Mouse (Mus musculus): ENCODE measurements around the gene Cblc.
"Not testable (repeated sequence)": the region's sequence is repeated elsewhere in the genome, so short reads cannot be mapped to it uniquely, and the experiment has no call there.

Cblc gene

DNA sequence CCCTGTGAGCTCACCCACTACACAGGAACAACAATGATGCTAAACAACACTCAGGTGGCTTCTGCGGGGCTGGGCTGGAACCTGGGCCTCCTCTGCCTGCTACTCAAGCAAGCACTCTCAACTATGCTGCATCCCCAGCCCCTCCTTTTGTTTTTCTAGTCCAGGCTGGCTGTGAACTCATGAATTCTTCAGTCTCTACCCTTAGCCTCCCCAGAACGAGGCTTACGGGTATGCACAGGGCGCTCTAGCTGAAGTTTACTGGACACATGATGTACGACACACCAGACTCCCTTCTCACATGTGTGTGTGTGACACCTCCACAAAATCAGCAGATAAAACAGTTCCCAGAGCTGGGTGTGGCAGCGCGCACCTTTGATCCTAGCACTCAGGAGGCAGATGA lies 22.3 kb upstream of the Cblc start:
- no peak for DNase-seq (ENCODE audit: low spot score)

- no peak for DNase-seq (ENCODE audit: low spot score)
These were observed 21.8 kb upstream of the Cblc start for GRCm38 (mm10) chr7:19818440-19818839.

- DNase-seq (ENCODE audit: low spot score), result no peak
These were observed 20.9 kb upstream of the Cblc start for GRCm38 (mm10) chr7:19817382-19818105.

DNA sequence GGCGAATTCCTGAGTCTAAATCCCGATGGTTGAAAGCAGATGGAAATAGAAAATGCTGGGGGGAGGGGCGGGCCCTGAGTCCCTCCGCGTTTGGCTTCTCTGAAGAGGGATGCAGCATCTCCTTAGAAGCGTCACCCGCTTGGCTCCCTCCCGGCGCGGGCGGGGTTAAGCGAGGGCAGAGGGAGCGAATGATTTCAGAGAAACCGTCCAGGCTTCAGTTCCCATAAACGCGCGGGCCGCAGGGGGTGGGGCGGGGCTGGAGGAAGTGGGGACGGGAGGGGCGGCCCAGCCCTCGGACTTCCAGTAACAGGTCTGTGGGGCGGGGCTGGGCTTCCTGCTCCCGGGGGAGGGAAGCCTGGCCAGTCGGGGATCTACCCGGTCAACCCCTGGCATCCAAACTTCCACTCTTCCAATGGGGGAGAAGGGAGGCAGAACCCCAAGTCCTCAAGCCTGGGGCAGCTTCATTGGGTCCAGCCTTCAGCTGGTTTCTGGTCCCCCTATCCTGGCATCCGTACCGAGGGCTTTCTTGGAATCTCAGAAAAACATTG lies 19.7 kb upstream of the Cblc start:
- no peak for DNase-seq (ENCODE audit: low spot score)

DNA sequence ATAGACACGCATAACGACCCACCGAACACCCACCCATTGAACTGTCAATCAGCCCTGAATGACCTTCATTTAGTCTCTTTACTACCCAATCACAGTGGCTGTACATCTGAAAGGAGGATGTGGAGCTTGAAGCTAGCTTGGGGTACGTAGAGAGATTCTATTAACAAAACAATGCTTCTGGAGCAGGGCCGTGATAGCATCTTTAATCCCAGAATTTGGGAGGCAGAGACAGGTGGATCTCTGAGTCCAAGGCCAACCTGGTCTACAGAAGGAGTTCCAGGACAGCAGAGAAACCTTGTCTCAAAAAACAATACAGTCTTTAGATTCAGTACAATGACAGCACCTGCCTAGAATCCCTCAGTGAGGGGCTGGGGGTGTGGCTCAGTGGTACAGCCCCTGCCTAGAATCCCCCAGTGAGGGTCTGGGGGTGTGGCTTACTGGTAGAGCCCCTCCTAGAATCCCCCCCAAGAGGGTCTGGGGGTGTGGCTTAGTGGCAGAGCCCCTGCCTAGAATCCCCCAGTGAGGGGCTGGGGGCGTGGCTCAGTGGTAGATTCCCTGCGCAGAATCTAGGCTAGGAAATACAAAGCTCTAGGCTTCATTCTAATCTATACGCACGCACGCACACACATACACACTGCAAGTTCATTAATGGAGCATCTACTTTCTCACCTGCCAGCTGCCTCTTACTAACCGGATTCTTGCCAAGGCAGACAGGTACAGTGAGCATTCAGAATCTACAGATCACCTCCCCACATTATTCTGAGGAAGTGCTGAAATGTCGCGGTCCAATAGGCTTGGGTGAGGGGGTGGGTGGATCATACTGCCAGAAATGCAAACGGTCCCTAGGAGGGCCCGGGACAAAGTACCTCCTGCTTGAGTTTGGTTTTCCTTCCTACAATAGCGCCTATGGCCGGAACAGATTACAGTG lies 19.0 kb upstream of the Cblc start:
- DNase-seq (ENCODE audit: low spot score), result no peak

DNA sequence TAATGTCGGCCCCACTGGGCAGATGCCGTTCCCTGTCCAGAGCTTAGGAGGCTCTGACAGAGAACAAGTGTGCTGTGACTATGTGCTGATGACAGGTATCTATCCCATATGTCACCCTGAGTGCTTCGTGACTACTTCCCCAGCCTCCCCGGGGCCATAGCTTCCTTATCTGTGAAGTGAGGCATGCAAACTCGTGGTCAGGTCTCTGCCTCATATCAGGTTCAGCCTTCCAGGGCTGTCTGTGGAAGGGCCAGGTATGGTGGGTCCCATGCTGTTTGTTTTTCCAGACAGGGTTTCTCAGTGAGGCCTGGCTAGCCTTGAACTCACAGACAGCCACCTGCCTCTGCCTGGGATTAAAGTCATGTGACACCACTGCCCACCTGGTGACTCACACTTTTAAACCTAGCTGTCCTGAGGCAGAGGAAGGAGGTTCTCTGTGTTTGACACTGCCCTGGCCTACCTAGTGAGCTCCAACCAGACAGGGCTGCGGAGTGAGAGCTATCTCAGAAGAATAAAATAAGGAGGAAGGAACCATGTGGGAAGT lies 17.0 kb upstream of the Cblc start:
- DNase-seq (ENCODE audit: low spot score), result no peak

GRCm38 (mm10) chr7:19813161-19813560 lies 16.6 kb upstream of the Cblc start:
- no peak for DNase-seq (ENCODE audit: low spot score)

- no peak for DNase-seq (ENCODE audit: low spot score)
These were observed 14.5 kb upstream of the Cblc start for GRCm38 (mm10) chr7:19811114-19811513.

- no peak for DNase-seq (ENCODE audit: low spot score)
These were observed 12.8 kb upstream of the Cblc start for GRCm38 (mm10) chr7:19809369-19809768.

DNA sequence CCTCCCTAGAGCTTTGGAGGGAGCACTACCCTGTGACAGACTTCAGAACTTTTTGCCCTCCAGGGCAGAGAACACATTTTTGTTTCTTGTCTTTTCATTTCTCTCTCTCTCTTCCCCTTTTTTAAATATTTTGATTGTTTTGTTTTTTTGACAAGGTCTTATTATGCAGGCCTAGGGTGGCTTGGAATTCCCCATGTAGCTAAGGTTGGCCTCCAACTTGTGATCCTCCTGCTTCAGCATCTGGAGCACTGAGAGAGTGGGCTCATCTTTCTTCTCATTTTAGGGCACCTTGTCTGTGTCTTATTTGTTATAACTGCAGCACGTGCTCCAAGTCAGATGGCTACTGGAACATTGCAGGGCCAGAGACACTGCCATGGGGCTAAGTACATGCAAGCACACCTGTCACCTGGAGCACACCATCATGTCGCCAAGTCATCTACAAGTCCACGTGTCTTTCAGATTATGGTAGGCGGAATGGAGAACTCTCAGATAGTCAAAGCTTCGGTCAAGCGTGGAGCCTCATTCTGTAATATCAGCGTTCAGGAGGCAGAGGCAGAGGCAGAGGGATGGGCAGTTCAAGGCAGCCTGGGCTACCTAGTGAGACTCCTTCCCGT lies 9.9 kb upstream of the Cblc start:
- no peak for DNase-seq (ENCODE audit: low spot score)

DNA sequence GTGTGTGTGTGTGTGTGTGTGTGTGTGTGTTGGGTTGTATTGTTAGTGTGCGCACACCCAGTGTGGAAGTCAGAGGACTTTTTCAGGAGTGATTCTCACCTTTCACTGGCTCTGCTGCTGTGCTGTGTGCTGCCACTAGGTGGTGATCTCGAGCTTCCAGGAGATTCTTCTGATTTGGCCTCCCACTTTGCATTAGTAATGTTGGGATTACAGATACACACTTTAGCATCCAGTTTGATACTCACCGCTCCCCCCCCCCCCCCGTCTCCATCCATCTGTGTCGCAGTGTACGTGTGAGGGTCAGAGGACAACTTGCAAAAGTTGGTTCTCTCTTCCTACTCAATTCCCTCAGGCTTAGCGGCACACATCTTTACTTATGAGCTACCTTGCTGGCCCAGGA lies 6.4 kb upstream of the Cblc start:
- peak; percentile 59 for DNase-seq (ENCODE audit: low spot score)

GRCm38 (mm10) chr7:19800764-19801163 lies 4.2 kb upstream of the Cblc start:
- DNase-seq (ENCODE audit: low spot score), result no peak

- DNase-seq (ENCODE audit: low spot score), result no peak
These were observed 355 bp downstream of the Cblc start for GRCm38 (mm10) chr7:19796254-19796653.

GRCm38 (mm10) chr7:19795236-19795635 lies 1.4 kb downstream of the Cblc start:
- DNase-seq (ENCODE audit: low spot score), result no peak

DNA sequence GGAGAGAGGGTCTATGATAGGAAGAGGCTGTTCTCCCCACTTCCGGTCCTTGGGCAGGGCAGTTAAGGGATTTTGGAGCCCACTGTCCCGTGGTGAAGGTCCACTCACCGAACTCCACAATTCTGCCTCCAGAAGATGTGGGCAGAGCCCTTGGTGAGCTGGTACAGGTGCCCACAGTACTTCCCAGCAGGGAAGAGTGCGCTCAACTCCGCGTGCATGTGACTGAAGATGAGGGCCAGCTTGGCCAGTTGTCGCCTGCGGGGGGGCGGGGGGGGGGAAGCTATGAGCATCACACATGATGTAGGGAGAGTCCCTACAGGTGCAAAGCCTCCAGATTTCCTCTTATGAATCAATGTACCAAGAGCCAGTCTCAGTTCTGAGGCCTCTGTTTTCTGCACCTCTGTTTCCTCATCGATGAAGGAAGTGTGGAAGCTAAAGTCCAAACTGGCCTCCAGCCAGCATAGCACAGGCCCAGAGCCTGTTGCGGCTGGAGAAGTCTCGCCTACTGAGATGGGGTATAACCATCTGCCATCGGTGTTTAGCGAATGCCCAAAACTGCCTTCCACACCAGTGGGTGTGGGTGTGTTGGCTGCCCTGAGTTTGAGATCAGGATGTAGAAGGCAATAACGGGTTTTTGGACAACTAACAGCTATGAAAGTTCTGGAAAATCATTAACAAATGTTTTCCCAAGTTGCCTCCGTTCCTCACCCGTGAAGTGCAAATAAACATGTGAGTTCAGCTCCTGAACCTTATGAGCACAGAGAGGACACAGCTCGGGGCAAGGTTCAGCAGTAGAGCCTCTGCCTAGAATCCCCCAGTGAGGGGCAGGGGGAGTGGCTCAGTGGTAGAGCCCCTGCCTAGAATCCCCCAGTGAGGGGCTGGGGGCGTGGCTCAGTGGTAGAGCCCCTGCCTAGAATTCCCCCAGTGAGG lies 3.6 kb downstream of the Cblc start:
- DNase-seq (ENCODE audit: low spot score), result no peak

DNA sequence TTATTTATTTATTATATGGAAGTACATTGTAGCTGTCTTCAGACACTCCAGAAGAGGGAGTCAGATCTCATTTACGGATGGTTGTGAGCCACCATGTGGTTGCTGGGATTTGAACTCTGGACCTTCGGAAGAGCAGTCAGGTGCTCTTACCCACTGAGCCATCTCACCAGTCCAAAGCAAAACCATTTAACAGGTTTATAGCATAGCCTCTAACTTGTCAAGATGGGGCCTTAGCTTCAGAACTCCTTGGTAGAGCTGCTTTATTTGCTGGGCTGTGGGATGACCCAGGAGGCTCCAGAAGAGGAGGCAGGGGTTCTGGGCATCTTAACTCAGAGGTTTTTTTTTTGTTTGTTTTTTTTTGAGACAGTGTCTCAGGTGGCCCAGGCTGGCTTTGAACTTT lies 5.1 kb downstream of the Cblc start:
- DNase-seq (ENCODE audit: low spot score), result not testable (repeated sequence)

DNA sequence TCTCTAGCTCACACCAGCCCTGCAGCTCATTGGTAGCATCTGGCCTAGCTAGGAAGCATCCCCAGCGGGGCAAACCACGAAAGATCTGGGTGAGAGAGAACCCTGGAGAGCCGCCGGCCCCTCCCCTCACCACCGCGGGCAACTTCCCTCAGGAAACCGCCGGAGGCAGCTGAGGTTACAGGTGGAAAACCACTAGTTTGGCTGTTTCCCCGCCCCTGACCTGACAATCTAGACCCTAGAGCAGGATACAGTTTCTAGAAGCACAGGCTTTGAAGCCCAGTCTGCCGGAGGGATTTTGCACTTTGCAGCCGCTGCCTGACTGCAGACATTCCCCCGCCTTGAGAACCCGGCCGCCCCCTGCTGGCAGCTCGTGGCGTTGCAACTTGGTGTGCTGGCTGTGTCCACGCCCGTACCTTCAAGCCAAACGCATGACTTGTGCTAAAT lies 6.7 kb downstream of the Cblc start:
- peak; percentile 51 for DNase-seq (ENCODE audit: low spot score)

DNA sequence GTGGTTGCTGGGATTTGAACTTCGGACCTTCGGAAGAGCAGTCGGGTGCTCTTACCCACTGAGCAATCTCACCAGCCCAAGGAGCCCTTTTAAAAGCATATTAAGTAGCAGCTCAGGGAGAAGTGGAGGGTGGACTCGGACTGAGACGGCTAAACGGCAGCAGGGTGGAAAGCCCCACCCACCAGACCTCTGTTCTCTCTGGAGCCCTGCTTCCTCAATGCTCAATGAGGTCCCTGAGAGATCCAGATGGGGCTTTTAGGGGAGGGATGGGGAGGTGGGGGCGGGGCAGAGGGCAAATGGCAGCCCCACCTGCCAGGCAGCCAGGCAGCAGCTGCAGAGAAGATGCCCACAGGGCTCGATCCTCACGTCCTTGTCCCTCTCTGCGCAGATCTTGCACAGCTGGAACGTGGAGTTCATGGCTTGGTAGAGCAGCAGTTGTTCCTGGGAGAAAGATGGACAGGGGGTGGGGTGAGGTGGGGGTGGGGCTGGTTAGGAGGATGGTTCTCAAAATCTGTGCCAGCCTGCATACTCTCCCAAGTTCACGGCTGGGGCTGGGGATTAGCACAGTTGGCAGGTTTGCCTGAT lies 10.6 kb downstream of the Cblc start:
- DNase-seq (ENCODE audit: low spot score), result no peak

GRCm38 (mm10) chr7:19784764-19785535 lies 11.7 kb downstream of the Cblc start:
- DNase-seq (ENCODE audit: low spot score), result no peak

GRCm38 (mm10) chr7:19783630-19784029 lies 13.0 kb downstream of the Cblc start:
- DNase-seq (ENCODE audit: low spot score), result no peak

Measured in layer of hippocampus, adult 9-10 months (tissue).